Mouse (Mus musculus): ENCODE results near the gene Ppp1r9b. TPM values are rescaled to one million over a fixed set of nuclear protein-coding genes. Genes with fewer than 3 reads are reported as not detected.
"Not testable (repeated sequence)": the region's sequence is repeated elsewhere in the genome, so short reads cannot be mapped to it uniquely, and the experiment has no call there.

Ppp1r9b gene
- total RNA-seq, 2 experiments from 2014 or later, result 108 to 113 TPM

- no peak for DNase-seq (ENCODE audit: low spot score in 2 of 2)
Measured at GRCm38 (mm10) chr11:94996984-94997383, 6.1 kb downstream of the Ppp1r9b start.

- DNase-seq (ENCODE audit: low spot score in 2 of 2), result no peak
Measured at GRCm38 (mm10) chr11:94997596-94997995, 6.8 kb downstream of the Ppp1r9b start.

GRCm38 (mm10) chr11:94998041-94998531 is 7.3 kb downstream of the Ppp1r9b start:
- no peak for DNase-seq (ENCODE audit: low spot score in 2 of 2)

GRCm38 (mm10) chr11:95000128-95000527 is 9.3 kb downstream of the Ppp1r9b start:
- DNase-seq (ENCODE audit: low spot score in 2 of 2), result no peak

- no peak for DNase-seq (ENCODE audit: low spot score in 2 of 2)
Measured at GRCm38 (mm10) chr11:95000548-95000947, 9.7 kb downstream of the Ppp1r9b start.

GRCm38 (mm10) chr11:95001058-95001457 is 10.2 kb downstream of the Ppp1r9b start:
- DNase-seq (ENCODE audit: low spot score in 2 of 2), result peak in 1 of 2 experiments; percentile 50

- DNase-seq (ENCODE audit: low spot score in 2 of 2), result no peak
Measured at GRCm38 (mm10) chr11:95001584-95002347, 10.9 kb downstream of the Ppp1r9b start.

GRCm38 (mm10) chr11:95002705-95003104 is 11.9 kb downstream of the Ppp1r9b start:
- no peak for DNase-seq (ENCODE audit: low spot score in 2 of 2)

- DNase-seq (ENCODE audit: low spot score in 2 of 2), result no peak
Measured at GRCm38 (mm10) chr11:95004136-95004936, 13.5 kb downstream of the Ppp1r9b start.

- DNase-seq (ENCODE audit: low spot score in 2 of 2), result no peak
Measured at GRCm38 (mm10) chr11:95004937-95005198, 14.0 kb downstream of the Ppp1r9b start.

GRCm38 (mm10) chr11:95006038-95006437 is 15.2 kb downstream of the Ppp1r9b start:
- DNase-seq (ENCODE audit: low spot score in 2 of 2), result no peak

- DNase-seq (ENCODE audit: low spot score in 2 of 2), result peak; percentile 63 to 73
Measured at GRCm38 (mm10) chr11:95006525-95007219, 15.8 kb downstream of the Ppp1r9b start.

- no peak for DNase-seq (ENCODE audit: low spot score in 2 of 2)
Measured at GRCm38 (mm10) chr11:95007418-95007817, 16.6 kb downstream of the Ppp1r9b start.

GRCm38 (mm10) chr11:95008661-95009628 is 18.1 kb downstream of the Ppp1r9b start:
- no peak for DNase-seq (ENCODE audit: low spot score in 2 of 2)

GRCm38 (mm10) chr11:95009629-95010014 is 18.8 kb downstream of the Ppp1r9b start, which contains the start of gene Samd14:
Gene Samd14 (plus strand): TSS chr11:95009879.
- peak in 1 of 2 experiments; percentile 37 for DNase-seq (ENCODE audit: low spot score in 2 of 2)

- no peak for DNase-seq (ENCODE audit: low spot score in 2 of 2)
Measured at GRCm38 (mm10) chr11:95010141-95010739, 19.4 kb downstream of the Ppp1r9b start.

GRCm38 (mm10) chr11:95010841-95011403 is 20.1 kb downstream of the Ppp1r9b start:
- not testable (repeated sequence) for DNase-seq (ENCODE audit: low spot score in 2 of 2)

GRCm38 (mm10) chr11:95011416-95011815 is 20.6 kb downstream of the Ppp1r9b start:
- DNase-seq (ENCODE audit: low spot score in 2 of 2), result no peak

- no peak for DNase-seq (ENCODE audit: low spot score in 2 of 2)
Measured at GRCm38 (mm10) chr11:95012075-95012474, 21.2 kb downstream of the Ppp1r9b start.

- no peak for DNase-seq (ENCODE audit: low spot score in 2 of 2)
Measured at GRCm38 (mm10) chr11:95012487-95012886, 21.7 kb downstream of the Ppp1r9b start.

Data from adrenal gland, postnatal 4 days (tissue).